Mouse (Mus musculus): ENCODE measurements around the gene Tspan32. TPM values are rescaled to one million over a fixed set of nuclear protein-coding genes. Genes with fewer than 3 reads are reported as not detected.

The Tspan32 gene
- total and polyA plus RNA-seq, 3 experiments = 0.44 to 1.9 (median 1.3) TPM

GRCm38 (mm10) chr7:143005344-143006096, 674 bp downstream of the Tspan32 start:
- Histone ChIP-seq H3K79me2 (replicated peaks; ENCODE audit: control insufficient read depth, insufficient read depth, low read length) (no peaks in the 10 kb centered on the region), H3K4me3 (no peak overlapping the region), H3K27ac (no peak overlapping the region), H3K36me3 (ENCODE audit: control insufficient read depth, insufficient read depth, low read length) (no peaks in the 10 kb centered on the region), H3K4me1 (ENCODE audit: control insufficient read depth, insufficient read depth, low read length) (peaks cover 10% of the 10 kb centered on the region), H3K9ac (ENCODE audit: low read depth, low read length) (no peak overlapping the region), H3K27me3 (ENCODE audit: control insufficient read depth, insufficient read depth, low read length) (no peaks in the 10 kb centered on the region)
- intact Hi-C loops (cut with DNase I) = loop anchor here (5.0 kb wide), 3 partner anchors 113 to 462 kb away; no protein-coding TSS in a partner anchor
- TF ChIP-seq POLR2A (IDR thresholded peaks at IDR 0.05; ENCODE audit: insufficient read depth, low read depth, low read length) (no peak), CTCF (IDR thresholded peaks at IDR 0.05) (no peak), EP300 (IDR thresholded peaks at IDR 0.05; ENCODE audit: insufficient read depth, low read depth, low read length) (no peak)
- no peak for DNase-seq
- WGBS = 76% methylated on average over 6 of the region's 6 CpGs

- intact Hi-C loops (cut with DNase I) = loop anchor here (5.0 kb wide), 3 partner anchors 114 to 461 kb away; no protein-coding TSS in a partner anchor
- no peak overlapping the region for H3K4me3 ChIP-seq
These were observed 1.4 kb downstream of the Tspan32 start for GRCm38 (mm10) chr7:143006097-143006755.

GRCm38 (mm10) chr7:143006756-143007598, 2.1 kb downstream of the Tspan32 start:
- Histone ChIP-seq H3K36me3 (ENCODE audit: control insufficient read depth, insufficient read depth, low read length) (no peaks in the 10 kb centered on the region), H3K9ac (ENCODE audit: low read depth, low read length) (no peak overlapping the region), H3K79me2 (replicated peaks; ENCODE audit: control insufficient read depth, insufficient read depth, low read length) (no peaks in the 10 kb centered on the region), H3K27ac (no peak overlapping the region), H3K4me1 (ENCODE audit: control insufficient read depth, insufficient read depth, low read length) (peaks cover 10% of the 10 kb centered on the region), H3K4me3 (no peak overlapping the region), H3K27me3 (ENCODE audit: control insufficient read depth, insufficient read depth, low read length) (no peaks in the 10 kb centered on the region)
- WGBS = 86% methylated on average over 8 of the region's 8 CpGs
- no peak for DNase-seq
- no peak for TF ChIP-seq CTCF (IDR thresholded peaks at IDR 0.05)
- no peak for TF ChIP-seq POLR2A (IDR thresholded peaks at IDR 0.05; ENCODE audit: insufficient read depth, low read depth, low read length)
- TF ChIP-seq EP300 (IDR thresholded peaks at IDR 0.05; ENCODE audit: insufficient read depth, low read depth, low read length) = no peak
- intact Hi-C loops (cut with DNase I) = loop anchor here (5.0 kb wide), 3 partner anchors 115 to 460 kb away; no protein-coding TSS in a partner anchor

More at GRCm38 (mm10) chr7:143006097-143006755, 1.4 kb downstream of the Tspan32 start:
- Histone ChIP-seq H3K79me2 (replicated peaks; ENCODE audit: control insufficient read depth, insufficient read depth, low read length) (no peaks in the 10 kb centered on the region), H3K27me3 (ENCODE audit: control insufficient read depth, insufficient read depth, low read length) (no peaks in the 10 kb centered on the region), H3K9ac (ENCODE audit: low read depth, low read length) (no peak overlapping the region), H3K4me1 (ENCODE audit: control insufficient read depth, insufficient read depth, low read length) (peaks cover 10% of the 10 kb centered on the region), H3K36me3 (ENCODE audit: control insufficient read depth, insufficient read depth, low read length) (no peaks in the 10 kb centered on the region), H3K27ac (no peak overlapping the region)
- DNase-seq = peak in 1 of 2 experiments; percentile 14
- TF ChIP-seq CTCF (IDR thresholded peaks at IDR 0.05) (no peak), POLR2A (IDR thresholded peaks at IDR 0.05; ENCODE audit: insufficient read depth, low read depth, low read length) (no peak), EP300 (IDR thresholded peaks at IDR 0.05; ENCODE audit: insufficient read depth, low read depth, low read length) (no peak)
- 93% methylated on average over 2 of the region's 2 CpGs for WGBS

GRCm38 (mm10) chr7:143007599-143008369, 2.9 kb downstream of the Tspan32 start:
- WGBS = 31% methylated on average over 17 of the region's 17 CpGs
- H3K4me1 ChIP-seq (ENCODE audit: control insufficient read depth, insufficient read depth, low read length) = peaks cover 10% of the 10 kb centered on the region
- no peaks in the 10 kb centered on the region for H3K27me3 ChIP-seq (ENCODE audit: control insufficient read depth, insufficient read depth, low read length)
- peak overlapping the region; percentile 85 for H3K27ac ChIP-seq
- H3K9ac ChIP-seq (ENCODE audit: low read depth, low read length) = no peak overlapping the region; the same call in 1 of the 2 replicates
- H3K4me3 ChIP-seq = peak overlapping the region; percentile 40; the same call in 1 of the 2 replicates
- H3K36me3 ChIP-seq (ENCODE audit: control insufficient read depth, insufficient read depth, low read length) = no peaks in the 10 kb centered on the region
- no peak for TF ChIP-seq POLR2A (IDR thresholded peaks at IDR 0.05; ENCODE audit: insufficient read depth, low read depth, low read length)
- TF ChIP-seq EP300 (IDR thresholded peaks at IDR 0.05; ENCODE audit: insufficient read depth, low read depth, low read length) = peak; percentile 93
- peak; percentile 85 for TF ChIP-seq CTCF (IDR thresholded peaks at IDR 0.05)
- intact Hi-C loops (cut with DNase I) = loop anchor here (1.0 to 5.0 kb wide), 7 partner anchors 35 to 460 kb away; partner anchors contain the start of gene Tssc4
- peak; percentile 91 to 96 for DNase-seq
- no peaks in the 10 kb centered on the region for H3K79me2 ChIP-seq (replicated peaks; ENCODE audit: control insufficient read depth, insufficient read depth, low read length)
